Mouse (Mus musculus) c-Kit-negative CD71-positive TER-119-positive erythroid progenitor cells, embryonic 14.5 days (primary cell): ENCODE measurements around the gene Cfap77.

ENCODE experiments used
- DNase-seq: peaks from one replicate; pipeline ENCODE4 v3.0.0-alpha.2; 2013; ENCODE audit warnings: low read depth, low spot score

Gene Cfap77

GRCm38 (mm10) chr2:29051932-29052331 lies 2.9 kb downstream of the Cfap77 start:
- DNase-seq: no peak

DNA sequence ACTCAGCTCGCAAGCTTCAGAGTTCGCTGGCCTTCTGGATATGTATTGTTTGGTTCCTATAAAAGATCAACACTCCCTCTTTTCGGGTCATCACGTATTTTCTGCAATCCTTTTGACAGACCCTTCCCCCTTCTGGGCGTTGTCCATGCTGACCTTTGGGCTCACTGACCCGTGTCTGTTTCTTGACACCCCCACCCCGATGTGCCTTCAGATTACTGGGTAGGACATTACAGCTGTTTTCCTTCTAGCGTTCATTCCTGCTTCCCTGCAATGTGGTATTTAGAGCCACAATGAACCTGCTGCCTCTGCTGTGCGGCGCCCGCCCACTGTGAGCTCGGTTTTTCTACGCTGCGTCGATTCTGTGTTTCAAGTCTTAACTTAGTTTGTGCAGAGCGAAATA lies 8.7 kb downstream of the Cfap77 start:
- DNase-seq: no peak

DNA sequence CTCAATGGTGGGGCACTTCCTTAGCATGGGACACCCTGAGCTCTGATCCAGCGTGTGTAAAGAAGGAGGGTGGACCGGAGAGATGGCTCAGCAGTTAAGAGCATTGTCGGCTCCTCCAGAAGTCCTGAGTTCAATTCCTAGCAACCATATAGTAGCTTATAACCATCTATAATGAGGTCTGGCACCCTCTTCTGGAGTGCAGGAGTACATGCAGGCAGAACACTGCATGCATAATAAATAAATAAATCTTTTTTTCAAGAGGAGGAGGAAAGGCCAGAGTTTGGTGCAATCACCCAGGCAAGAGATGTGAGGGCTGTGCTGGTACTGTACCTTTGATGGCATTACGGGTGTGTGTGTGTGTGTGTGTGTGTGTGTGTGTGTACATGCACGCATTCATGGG lies 12.7 kb downstream of the Cfap77 start:
- no peak for DNase-seq

DNA sequence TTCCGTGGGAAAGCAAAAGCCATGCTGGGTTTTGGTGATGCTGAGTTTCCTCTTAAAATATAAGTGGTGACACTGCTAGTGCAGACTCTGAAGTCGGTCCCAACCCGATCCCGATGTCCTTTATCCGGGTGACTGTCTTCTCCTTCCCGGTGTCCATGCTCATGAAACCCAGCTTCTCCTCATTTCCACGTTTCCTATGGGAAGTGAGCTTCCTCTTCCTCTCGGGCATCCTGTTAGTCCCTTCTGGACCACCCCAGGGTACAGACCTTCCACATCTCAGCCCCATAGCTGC lies 13.4 kb downstream of the Cfap77 start:
- DNase-seq: no peak

DNA sequence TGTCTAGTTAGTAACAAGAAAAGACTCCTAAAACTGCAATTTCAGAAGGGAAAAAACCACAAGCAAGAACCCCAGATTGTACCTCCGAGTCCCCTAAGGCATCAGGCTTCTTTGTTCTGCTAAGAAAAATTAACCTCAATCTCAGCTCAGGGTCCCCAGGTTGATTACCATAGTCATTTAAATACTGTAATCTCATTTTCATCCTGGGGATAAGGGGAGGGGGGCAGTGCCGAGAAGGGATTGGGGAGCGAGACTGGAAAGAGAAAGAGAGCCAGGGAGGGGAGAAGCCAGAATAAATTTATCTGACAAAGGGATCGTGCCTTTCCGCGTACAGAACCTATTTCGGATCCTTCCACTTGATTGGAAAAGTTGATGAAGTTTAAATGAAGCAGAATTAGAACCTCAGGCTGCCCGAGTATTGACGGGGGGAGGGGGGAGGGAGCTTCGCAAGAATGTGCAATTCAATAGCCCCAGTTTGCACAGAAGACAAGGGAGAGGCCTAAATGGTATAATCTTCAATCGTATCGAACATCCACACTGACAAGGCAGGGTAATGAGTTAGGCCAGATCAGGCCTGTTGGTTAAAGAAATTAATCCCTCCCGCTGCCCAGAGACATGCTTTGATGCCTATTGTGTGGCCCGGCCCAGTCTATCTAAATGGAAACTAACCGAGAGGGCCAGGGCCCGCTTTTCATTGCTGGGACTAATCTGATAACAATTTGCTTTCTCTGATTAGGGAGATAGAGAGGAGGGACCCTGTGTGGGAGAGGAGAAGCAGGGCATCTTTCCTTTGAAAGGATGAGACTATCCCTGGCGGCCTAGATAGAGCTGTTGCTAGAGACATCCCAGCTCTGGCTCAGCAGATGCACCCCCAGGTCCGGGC lies 14.0 kb downstream of the Cfap77 start:
- DNase-seq: no peak

- no peak for DNase-seq
These were observed 15.1 kb downstream of the Cfap77 start for GRCm38 (mm10) chr2:29039741-29040140.

DNA sequence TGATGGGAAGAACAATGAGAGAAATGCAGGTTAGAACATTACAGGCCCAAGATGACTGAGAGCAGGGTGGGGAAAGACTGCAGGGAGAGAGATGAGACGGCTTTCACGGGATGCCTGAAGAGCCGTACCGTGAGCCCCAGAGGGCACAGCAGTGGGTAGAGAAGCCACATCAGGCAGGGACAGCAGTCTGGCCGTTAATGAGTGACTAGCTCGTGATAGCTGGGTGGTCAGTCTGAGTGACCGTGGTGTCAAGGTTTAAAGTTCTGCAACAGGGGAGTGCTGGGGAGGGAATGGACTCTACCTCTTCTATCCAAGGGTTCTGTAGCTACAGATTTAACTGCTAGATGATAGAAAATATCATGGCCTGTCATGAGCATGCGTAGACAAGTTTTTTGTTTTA lies 19.2 kb downstream of the Cfap77 start:
- DNase-seq: no peak

- DNase-seq: no peak
These were observed 20.1 kb downstream of the Cfap77 start for GRCm38 (mm10) chr2:29034542-29035475.

DNA sequence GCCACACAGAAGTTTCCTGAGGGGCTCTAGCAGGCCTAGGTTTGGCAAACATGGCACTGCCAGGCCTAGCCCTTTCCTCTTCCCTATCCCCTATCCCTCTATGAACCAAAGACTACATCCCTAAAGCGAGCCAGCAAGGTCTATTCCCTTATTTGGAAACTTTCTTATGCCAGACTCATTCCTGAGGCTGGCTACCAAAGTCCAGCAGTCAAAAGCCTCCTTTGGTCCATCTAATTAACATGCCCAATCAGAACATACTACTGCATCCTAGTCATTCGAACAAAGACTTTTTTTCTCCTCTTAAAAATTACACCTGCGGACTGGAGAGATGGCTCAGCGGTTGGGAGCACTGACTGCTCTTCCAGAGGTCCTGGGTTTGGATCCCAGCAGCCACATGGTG lies 22.9 kb downstream of the Cfap77 start:
- no peak for DNase-seq

DNA sequence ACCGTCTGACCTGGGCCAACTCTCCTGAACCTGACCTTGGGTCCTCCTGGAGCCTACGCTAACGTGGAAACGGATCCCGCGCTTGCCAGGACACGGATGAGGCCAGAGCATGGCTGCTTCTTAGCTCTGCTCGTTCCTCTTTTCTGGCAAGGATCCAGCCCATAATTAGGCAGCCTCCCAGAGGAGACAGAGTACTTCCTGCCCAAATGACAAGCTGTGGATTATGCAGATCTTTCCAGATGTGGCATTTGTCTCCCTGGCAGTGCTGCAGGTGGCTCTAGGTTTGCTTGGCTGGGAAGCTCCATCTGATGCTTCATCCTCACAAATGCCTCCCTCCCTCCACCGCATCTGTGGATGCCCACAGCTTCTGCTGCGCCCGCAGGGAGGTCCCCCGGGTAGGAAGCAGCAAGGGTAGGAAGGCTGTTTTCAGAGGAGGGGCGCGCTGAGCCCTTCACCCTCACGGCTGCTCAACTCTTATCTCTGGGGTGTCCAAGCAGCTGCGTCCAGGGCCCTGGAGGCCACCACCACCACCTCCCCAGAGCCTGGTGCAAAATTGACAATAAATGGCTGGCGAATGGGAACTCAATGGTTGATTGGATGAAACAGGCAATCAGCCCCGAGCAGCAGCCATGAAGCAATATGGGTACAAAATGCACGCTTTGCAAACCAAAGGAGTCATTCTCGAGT lies 24.7 kb downstream of the Cfap77 start:
- no peak for DNase-seq

- DNase-seq: no peak
These were observed 29.6 kb downstream of the Cfap77 start for GRCm38 (mm10) chr2:29025284-29025683.

DNA sequence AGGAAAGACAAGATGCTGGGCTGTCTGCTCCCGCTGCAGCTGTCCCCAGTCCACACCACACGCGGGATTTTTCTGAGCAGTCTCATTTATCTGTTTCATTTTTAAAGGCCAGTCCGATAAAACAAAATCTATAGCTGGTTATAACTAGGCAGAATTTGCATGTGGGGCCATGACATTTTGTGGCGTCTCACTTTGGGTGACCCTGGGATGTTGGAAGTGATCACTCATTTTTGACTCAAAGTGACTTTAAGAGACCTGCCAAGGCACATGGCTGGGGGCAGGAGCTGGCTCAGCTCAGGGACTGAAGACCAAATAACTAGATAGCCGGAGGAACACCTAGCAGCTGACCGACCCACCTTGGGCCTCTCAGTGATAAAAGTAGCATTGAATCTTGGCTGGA lies 31.9 kb downstream of the Cfap77 start:
- DNase-seq: no peak

- no peak for DNase-seq
These were observed 33.8 kb downstream of the Cfap77 start for GRCm38 (mm10) chr2:29021025-29021424.

GRCm38 (mm10) chr2:29018680-29019079 lies 36.2 kb downstream of the Cfap77 start:
- DNase-seq: no peak

DNA sequence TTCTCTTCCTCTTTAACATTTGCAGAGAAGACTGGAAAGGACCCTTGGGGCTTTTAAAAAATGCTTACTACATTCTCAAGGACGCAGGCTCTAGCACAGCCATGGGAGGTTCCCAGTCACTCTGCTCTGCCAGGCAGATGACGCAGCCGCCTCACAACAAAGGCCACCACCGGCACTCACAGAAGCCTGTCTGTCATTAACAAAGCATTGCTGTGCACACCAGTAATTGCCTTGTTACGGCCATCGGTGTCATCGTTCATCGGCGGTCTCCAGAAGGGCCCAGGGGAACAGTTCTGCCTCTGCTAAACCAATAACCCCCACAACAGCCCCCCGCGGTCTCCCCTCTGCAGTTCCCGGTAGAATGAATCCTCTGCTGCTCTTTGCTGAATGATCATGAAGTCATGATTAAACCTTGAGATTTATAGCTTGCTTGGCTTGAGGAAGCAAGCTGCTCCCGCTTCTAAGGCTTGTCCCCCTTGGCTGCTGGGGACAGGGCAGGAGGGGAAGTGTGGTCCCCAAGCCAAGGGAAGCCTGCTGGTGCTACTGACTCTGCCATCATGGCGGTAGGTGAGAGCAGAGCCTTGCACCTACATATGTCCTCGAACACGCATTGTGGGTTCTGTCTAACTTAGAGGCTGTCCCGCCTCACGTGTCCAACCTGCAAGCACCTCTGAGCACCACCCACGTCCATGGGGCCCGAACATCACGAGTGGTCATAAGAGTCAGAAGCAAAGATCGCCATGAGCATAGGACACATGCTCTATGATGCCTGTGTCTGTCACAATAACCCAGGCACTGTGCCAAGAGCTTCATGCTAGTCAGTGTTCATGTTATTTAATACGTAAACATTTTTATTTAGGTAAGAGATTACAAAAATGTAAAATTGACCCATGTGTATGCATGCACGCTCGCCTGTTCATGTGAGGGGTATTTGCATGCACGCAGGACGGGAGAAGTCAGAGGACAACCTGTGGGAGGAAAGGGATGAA lies 38.0 kb downstream of the Cfap77 start:
- DNase-seq: no peak

DNA sequence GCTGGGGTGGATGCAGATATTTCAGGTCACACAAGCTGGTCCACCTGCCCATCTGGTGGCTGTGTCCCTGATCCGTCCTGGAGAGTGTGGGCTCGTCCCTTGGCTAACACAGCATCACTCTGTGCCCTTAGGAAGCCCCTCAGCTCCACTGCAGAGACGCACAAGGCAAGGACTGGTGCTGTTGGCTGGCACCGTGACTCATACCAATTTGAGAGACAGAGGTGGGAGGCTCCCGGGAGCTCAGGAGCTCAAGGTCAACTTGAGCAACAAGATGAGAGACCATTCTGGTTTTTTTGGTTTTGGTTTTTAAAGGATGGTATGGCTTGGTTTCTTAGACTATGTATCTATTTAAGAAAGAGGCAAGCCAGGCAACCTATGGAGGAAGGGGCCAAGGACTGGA lies 42.3 kb downstream of the Cfap77 start:
- no peak for DNase-seq

- DNase-seq: no peak
These were observed 47.2 kb downstream of the Cfap77 start for GRCm38 (mm10) chr2:29007656-29008055.

GRCm38 (mm10) chr2:29006455-29007034 lies 48.3 kb downstream of the Cfap77 start:
- DNase-seq: no peak

DNA sequence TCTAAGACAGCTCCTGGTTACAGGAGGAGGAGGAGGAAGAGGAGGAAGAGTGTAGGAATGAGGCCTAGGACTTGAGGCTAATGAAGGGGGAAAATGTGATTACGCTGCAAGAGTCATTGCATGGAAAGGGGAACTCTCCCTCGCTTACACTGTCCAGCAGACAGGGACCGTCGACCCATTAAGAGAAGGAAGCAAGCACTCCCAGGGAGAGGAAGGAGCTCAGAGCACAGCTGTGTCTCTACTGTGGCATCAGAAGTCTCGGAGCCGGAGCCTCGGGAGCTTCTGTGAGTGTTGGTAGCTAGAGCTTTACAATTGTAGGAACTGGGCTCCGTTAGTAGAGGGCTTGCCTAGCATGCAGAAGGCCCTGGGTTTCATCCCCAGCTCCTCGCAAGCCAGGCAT lies 50.8 kb downstream of the Cfap77 start:
- DNase-seq: no peak

GRCm38 (mm10) chr2:28998246-28998645 lies 56.6 kb downstream of the Cfap77 start:
- DNase-seq: no peak
